Mouse (Mus musculus): Measurements from ENCODE around the gene Atoh8.

- TF ChIP-seq CTCF (IDR thresholded peaks at IDR 0.05) (no peak), EP300 (IDR thresholded peaks at IDR 0.05) (no peak)
These were observed 40.1 kb upstream of the Atoh8 start for GRCm38 (mm10) chr6:72275527-72275926.

Measured in lung, postnatal 0 days (tissue).